Mouse (Mus musculus) liver, embryonic 15.5 days (tissue): ENCODE results near the gene Rab11fip3. TPM values are rescaled to one million over a fixed set of nuclear protein-coding genes. Genes with fewer than 3 reads are reported as not detected.
"Not testable (repeated sequence)": the region's sequence is repeated elsewhere in the genome, so short reads cannot be mapped to it uniquely, and the experiment has no call there.

ENCODE experiments used
- ATAC-seq: fragments of 200-750 bp; cut with Nextera tagmentation; 2 replicates; pipeline ENCODE4 v1.8.0; 2017; ENCODE audit warnings: moderate number of reproducible peaks, mild to moderate bottlenecking, moderate library complexity; ENCODE audit not compliant: insufficient read depth
- H3K27ac ChIP-seq: fragments of 300-500 bp; sonication (generic); replicated peaks from 2 replicates; pipeline ENCODE4 v1.5.1; 2015; ENCODE audit warnings: mild to moderate bottlenecking, inconsistent platforms
- H3K27me3 ChIP-seq: fragments of 300-500 bp; sonication (generic); 2 replicates; pipeline ENCODE4 v1.6.1; 2015; ENCODE audit warnings: mild to moderate bottlenecking, inconsistent platforms
- H3K36me3 ChIP-seq: fragments of 300-500 bp; sonication (generic); replicated peaks from 2 replicates; pipeline ENCODE4 v1.6.1; 2015; ENCODE audit warnings: moderate library complexity, mild to moderate bottlenecking, inconsistent platforms
- H3K4me1 ChIP-seq: fragments of 300-500 bp; sonication (generic); replicated peaks from 2 replicates; pipeline ENCODE4 v1.6.1; 2015; ENCODE audit warnings: inconsistent platforms
- H3K4me2 ChIP-seq: fragments of 300-500 bp; sonication (generic); 2 replicates; pipeline ENCODE4 v1.6.1; 2015; ENCODE audit warnings: moderate library complexity, mild to moderate bottlenecking, inconsistent platforms
- H3K4me3 ChIP-seq: fragments of 300-500 bp; sonication (generic); replicated peaks from 2 replicates; pipeline ENCODE4 v1.5.1; 2015; ENCODE audit warnings: mild to moderate bottlenecking, inconsistent platforms
- H3K9ac ChIP-seq: fragments of 300-500 bp; sonication (generic); 2 replicates; pipeline ENCODE4 v1.6.1; 2015; ENCODE audit warnings: moderate library complexity, mild to moderate bottlenecking, inconsistent platforms
- H3K9me3 ChIP-seq: fragments of 300-500 bp; sonication (generic); replicated peaks from 2 replicates; pipeline ENCODE4 v1.6.1; 2016; ENCODE audit warnings: inconsistent platforms
- WGBS: fragments of 180-500 bp; shearing (Covaris S2); methylation state at CpG from one replicate; pipeline ENCODE4 v1.1.7; 2015; ENCODE audit warnings: mixed read lengths; ENCODE audit not compliant: insufficient replicate concordance; 5-methylcytosine and 5-hydroxymethylcytosine counted together
- polyA plus RNA-seq: library from polyadenylated mRNA; unstranded; fragments of >200 nt; fragmentation: Nextera tagmentation; extraction: Ambion mirVana; gene quantifications from 2 replicates; pipeline ENCODE4 v1.2.1, GENCODE M21; 2015

Rab11fip3 gene
- polyA plus RNA-seq, 1 experiment from 2014 or later = 2.1 TPM

DNA sequence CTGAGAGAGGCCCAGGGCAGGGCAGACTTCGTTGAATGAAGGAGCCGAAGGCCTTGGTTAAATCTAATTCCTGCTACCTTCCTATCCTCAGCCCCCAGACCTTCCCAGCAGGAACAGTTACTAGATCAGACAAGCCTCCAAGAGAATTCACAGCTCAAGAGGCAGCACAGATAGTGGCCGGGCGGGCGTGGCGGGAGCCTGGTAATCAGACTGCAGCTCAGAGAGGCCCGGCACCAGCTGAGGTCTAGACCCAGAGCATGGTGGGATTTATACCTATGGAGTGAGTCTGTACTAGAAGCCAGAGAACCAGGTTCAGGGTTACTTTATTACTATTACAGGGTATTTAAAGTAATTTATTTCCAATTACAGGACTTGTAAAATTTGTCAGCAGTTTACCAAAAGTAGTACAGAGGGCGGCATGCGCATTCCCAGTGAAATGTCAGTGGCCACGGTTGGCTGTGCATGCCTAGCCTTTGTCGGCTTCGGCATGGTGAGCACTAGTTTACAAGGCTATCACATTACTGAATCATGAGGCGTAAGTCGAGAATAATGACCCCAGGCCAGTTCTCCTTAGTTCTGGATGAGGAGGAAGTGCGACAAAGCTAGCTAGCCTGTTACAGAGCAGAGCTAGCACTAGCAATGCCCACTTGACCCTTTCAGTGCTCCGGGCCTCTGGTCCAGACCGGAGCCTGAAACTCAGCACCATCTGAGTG is 15.1 kb downstream of the Rab11fip3 start:
- no peak for ATAC-seq
- no peaks in the 10 kb centered on the region for H3K9me3 ChIP-seq
- no peaks in the 10 kb centered on the region for H3K36me3 ChIP-seq
- no peak overlapping the region for H3K9ac ChIP-seq
- H3K4me1 ChIP-seq = peaks cover 12% of the 10 kb centered on the region
- 50% methylated on average over 17 of the region's 17 CpGs for WGBS
- no peak overlapping the region for H3K4me2 ChIP-seq
- no peaks in the 10 kb centered on the region; the same call in 1 of the 2 replicates for H3K27me3 ChIP-seq
- no peak overlapping the region for H3K4me3 ChIP-seq
- no peak overlapping the region for H3K27ac ChIP-seq

- Histone ChIP-seq H3K4me3 (no peak overlapping the region), H3K36me3 (no peaks in the 10 kb centered on the region), H3K27ac (no peak overlapping the region), H3K27me3 (no peaks in the 10 kb centered on the region; the same call in 1 of the 2 replicates), H3K9me3 (no peaks in the 10 kb centered on the region), H3K4me1 (peaks cover 12% of the 10 kb centered on the region), H3K4me2 (no peak overlapping the region), H3K9ac (no peak overlapping the region)
- 51% methylated on average over 4 of the region's 4 CpGs for WGBS
- no peak for ATAC-seq
Measured at GRCm38 (mm10) chr17:26052706-26053105, 16.6 kb downstream of the Rab11fip3 start.

DNA sequence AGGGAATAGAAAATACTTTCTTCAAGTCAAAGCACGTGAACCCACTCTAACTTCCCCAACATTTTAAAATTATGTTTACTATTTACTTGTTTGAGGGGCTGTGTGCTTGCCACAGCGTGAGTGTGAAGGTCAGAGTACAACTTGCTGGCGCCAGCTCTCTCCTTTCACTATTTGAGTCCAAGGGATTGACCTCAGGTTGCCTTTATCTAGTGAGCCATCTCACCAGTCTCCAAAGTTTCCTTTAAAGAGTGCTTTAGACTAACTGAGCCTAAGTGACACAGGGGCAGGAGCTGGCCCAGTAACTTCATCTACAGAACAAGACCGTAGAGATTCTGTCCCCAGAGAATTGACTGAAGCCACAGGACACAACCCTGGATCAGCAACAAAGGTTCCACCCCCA is 17.3 kb downstream of the Rab11fip3 start:
- Histone ChIP-seq H3K27ac (no peak overlapping the region), H3K4me1 (peaks cover 12% of the 10 kb centered on the region), H3K4me3 (no peak overlapping the region), H3K4me2 (no peak overlapping the region), H3K9me3 (no peaks in the 10 kb centered on the region), H3K36me3 (no peaks in the 10 kb centered on the region), H3K27me3 (no peaks in the 10 kb centered on the region; the same call in 1 of the 2 replicates), H3K9ac (no peak overlapping the region)
- WGBS = 64% methylated on average over 4 of the region's 4 CpGs
- ATAC-seq = no peak

GRCm38 (mm10) chr17:26048118-26048517 is 21.2 kb downstream of the Rab11fip3 start:
- Histone ChIP-seq H3K27ac (no peak overlapping the region), H3K4me3 (no peak overlapping the region), H3K4me2 (no peak overlapping the region), H3K4me1 (no peaks in the 10 kb centered on the region), H3K9ac (no peak overlapping the region), H3K27me3 (no peaks in the 10 kb centered on the region), H3K9me3 (no peaks in the 10 kb centered on the region), H3K36me3 (no peaks in the 10 kb centered on the region)
- ATAC-seq = no peak
- 73% methylated on average over 8 of the region's 8 CpGs for WGBS

- Histone ChIP-seq H3K27ac (no peak overlapping the region), H3K27me3 (no peaks in the 10 kb centered on the region), H3K36me3 (no peaks in the 10 kb centered on the region), H3K4me2 (no peak overlapping the region), H3K4me3 (no peak overlapping the region), H3K9me3 (no peaks in the 10 kb centered on the region), H3K9ac (no peak overlapping the region), H3K4me1 (no peaks in the 10 kb centered on the region)
- ATAC-seq = no peak
- WGBS = 51% methylated on average over 10 of the region's 10 CpGs
Measured at GRCm38 (mm10) chr17:26046253-26046997, 22.9 kb downstream of the Rab11fip3 start.

DNA sequence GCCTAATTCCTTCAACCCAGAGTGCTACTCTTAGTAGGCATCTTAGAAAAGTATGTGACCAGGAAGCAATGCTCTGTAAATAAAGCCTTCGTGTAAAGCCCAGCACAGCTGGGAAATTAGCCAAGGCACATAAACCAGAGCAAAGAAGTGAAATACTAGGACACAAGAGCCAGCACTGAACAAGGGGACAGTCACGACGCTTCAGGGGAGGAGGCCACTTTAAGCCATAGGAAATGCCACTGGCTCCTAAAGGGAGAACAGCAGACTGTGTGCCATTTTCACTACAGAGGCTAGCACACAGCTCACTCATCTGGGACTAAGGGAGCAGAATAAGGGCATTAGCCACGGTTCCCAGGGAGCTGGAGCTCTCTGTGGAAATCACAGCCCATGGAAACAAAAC is 24.1 kb downstream of the Rab11fip3 start:
- no peaks in the 10 kb centered on the region; the same call in 1 of the 2 replicates for H3K27me3 ChIP-seq
- no peak for ATAC-seq
- H3K9ac ChIP-seq = no peak overlapping the region
- no peaks in the 10 kb centered on the region for H3K36me3 ChIP-seq
- H3K4me3 ChIP-seq = no peak overlapping the region
- H3K4me2 ChIP-seq = no peak overlapping the region
- no peak overlapping the region for H3K27ac ChIP-seq
- 62% methylated on average over 4 of the region's 4 CpGs for WGBS
- H3K9me3 ChIP-seq = no peaks in the 10 kb centered on the region
- H3K4me1 ChIP-seq = no peaks in the 10 kb centered on the region

GRCm38 (mm10) chr17:26043249-26043636 is 26.1 kb downstream of the Rab11fip3 start:
- H3K27me3 ChIP-seq = no peaks in the 10 kb centered on the region; the same call in 1 of the 2 replicates
- H3K4me1 ChIP-seq = no peaks in the 10 kb centered on the region
- H3K4me3 ChIP-seq = no peak overlapping the region
- H3K4me2 ChIP-seq = no peak overlapping the region
- H3K9me3 ChIP-seq = no peaks in the 10 kb centered on the region
- H3K9ac ChIP-seq = no peak overlapping the region
- no peak for ATAC-seq
- H3K36me3 ChIP-seq = no peaks in the 10 kb centered on the region
- H3K27ac ChIP-seq = no peak overlapping the region
- WGBS = 60% methylated on average over 5 of the region's 5 CpGs

DNA sequence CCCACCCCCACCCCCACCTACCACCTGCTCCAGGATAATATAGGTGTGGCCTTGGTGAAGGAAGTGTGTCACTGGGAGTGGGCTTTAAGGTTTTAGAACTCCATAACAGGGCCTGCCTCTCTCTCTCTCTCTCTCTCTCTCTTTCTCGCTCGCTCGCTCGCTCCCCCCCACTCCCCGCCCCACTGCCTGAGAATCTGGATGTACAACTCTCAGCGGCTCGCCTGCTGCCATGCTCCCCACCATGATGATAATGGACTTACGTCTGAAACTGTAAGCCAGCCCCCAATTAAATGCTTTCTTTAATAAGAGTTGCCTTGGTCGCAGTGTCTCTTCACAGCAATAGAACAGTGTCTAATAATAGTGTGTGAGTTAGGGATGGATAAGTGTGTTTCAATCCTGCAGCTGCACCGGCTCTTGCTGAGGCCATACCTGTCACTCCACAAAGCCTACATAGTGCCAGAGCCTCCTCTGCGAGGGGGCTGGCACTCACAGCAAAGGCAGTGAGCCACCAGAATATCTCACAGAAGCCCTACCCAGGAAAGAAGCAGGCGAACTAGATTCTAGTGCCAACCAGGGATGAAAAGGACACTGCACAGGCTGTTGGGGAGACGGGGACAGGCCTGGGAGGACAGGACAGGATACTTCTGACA is 26.6 kb downstream of the Rab11fip3 start:
- Histone ChIP-seq H3K4me1 (no peaks in the 10 kb centered on the region), H3K4me2 (no peak overlapping the region), H3K27ac (no peak overlapping the region), H3K4me3 (no peak overlapping the region), H3K27me3 (no peaks in the 10 kb centered on the region; the same call in 1 of the 2 replicates), H3K9me3 (no peaks in the 10 kb centered on the region), H3K36me3 (no peaks in the 10 kb centered on the region), H3K9ac (no peak overlapping the region)
- WGBS = 75% methylated on average over 13 of the region's 13 CpGs
- ATAC-seq = no peak

DNA sequence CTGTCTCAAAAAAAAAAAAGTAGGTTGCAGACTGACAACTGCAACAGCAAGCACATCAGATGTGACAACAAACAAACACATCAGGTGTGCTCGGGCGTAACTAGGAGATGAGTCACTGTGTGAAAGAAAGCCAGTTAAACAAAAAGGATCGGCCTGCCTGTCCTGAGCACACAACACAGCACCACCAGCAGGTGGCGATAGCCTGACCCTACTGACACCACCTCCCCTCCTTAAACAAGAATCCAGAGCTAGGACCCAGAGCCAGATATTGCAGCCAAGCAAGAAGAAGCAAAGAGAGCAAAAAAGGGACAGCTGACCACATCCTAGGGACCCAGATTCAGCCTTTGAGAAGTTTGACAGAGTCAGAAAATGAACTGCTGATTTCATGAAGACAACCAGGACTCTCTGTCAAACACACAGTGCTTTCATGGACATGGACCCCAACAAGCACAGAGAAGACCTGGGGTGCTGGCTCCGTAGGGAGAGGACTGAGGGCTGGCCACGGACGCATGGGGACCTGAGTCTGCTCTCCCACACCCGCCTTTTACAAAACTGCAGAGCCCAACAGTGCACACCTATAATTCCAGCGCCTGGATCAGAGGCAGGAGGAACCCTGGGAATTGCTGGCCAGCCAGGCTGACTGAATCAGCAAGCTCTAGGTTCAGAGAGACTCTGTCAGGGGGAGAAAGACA is 28.1 kb downstream of the Rab11fip3 start:
- no peak for ATAC-seq
- H3K4me2 ChIP-seq = no peak overlapping the region
- H3K9me3 ChIP-seq = no peaks in the 10 kb centered on the region
- H3K27ac ChIP-seq = no peak overlapping the region
- H3K9ac ChIP-seq = no peak overlapping the region
- H3K27me3 ChIP-seq = no peaks in the 10 kb centered on the region; the same call in 1 of the 2 replicates
- H3K4me1 ChIP-seq = no peaks in the 10 kb centered on the region
- 31% methylated on average over 9 of the region's 9 CpGs for WGBS
- H3K36me3 ChIP-seq = no peaks in the 10 kb centered on the region
- H3K4me3 ChIP-seq = no peak overlapping the region

DNA sequence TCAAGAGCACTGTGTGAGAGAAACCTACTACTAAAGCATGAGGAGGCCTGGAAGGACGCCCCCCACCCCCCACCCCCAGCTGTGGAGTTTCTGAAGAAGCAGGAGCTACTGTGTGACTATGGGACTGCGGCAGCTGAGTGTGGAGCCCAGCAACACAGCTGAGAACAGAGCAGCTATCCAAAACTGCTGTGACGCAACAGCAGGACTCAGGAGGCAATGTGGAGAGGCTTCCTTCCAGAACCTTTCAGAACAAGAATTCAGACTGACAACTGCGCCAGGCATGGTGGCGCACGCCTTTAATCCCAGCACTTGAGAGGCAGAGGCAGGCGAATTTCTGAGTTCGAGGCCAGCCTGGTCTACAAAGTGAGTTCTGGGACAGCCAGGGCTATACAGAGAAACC is 28.6 kb downstream of the Rab11fip3 start:
- H3K4me3 ChIP-seq, H3K27ac ChIP-seq, ATAC-seq, H3K27me3 ChIP-seq, H3K9me3 ChIP-seq, H3K4me2 ChIP-seq, H3K36me3 ChIP-seq, H3K4me1 ChIP-seq, H3K9ac ChIP-seq: not testable (repeated sequence)
- 69% methylated on average over 8 of the region's 8 CpGs for WGBS

- Histone ChIP-seq H3K27ac (no peak overlapping the region), H3K4me2 (no peak overlapping the region), H3K9ac (no peak overlapping the region), H3K27me3 (no peaks in the 10 kb centered on the region), H3K4me1 (no peaks in the 10 kb centered on the region), H3K36me3 (no peaks in the 10 kb centered on the region), H3K4me3 (no peak overlapping the region), H3K9me3 (no peaks in the 10 kb centered on the region)
- WGBS = 58% methylated on average over 6 of the region's 6 CpGs
- no peak for ATAC-seq
Measured at GRCm38 (mm10) chr17:26032037-26032436, 37.3 kb downstream of the Rab11fip3 start.
